Mouse (Mus musculus) right cerebral cortex, postnatal 10 days (tissue): ENCODE results near the gene Hcst.

Experiments used
- DNase-seq, 2 experiments: peaks; one replicate each; pipeline ENCODE4 v3.0.0; 2021; ENCODE audit warnings: low spot score in 2 of 2

Gene Hcst

GRCm38 (mm10) chr7:30434238-30434637 lies 14.6 kb upstream of the Hcst start:
- DNase-seq, result no peak

GRCm38 (mm10) chr7:30431793-30432192 lies 12.1 kb upstream of the Hcst start:
- DNase-seq, result peak; percentile 91 to 92

GRCm38 (mm10) chr7:30430191-30430590 lies 10.5 kb upstream of the Hcst start:
- no peak for DNase-seq

- no peak for DNase-seq
Observed at GRCm38 (mm10) chr7:30429327-30429726, 9.7 kb upstream of the Hcst start.

- DNase-seq, result peak; percentile 57 to 63
Observed at GRCm38 (mm10) chr7:30423071-30423641, 3.5 kb upstream of the Hcst start.

GRCm38 (mm10) chr7:30422560-30422959 lies 2.9 kb upstream of the Hcst start:
- DNase-seq, result no peak

GRCm38 (mm10) chr7:30421890-30422435 lies 2.3 kb upstream of the Hcst start:
- DNase-seq, result peak; percentile 96 to 97

GRCm38 (mm10) chr7:30421175-30421889 lies 1.7 kb upstream of the Hcst start, which contains the start of gene Nfkbid:
Gene Nfkbid (plus strand): TSS chr7:30421732.
- DNase-seq, result peak; percentile 64 to 73

GRCm38 (mm10) chr7:30420673-30421072 lies 1.0 kb upstream of the Hcst start:
- DNase-seq, result no peak

GRCm38 (mm10) chr7:30417856-30418255 lies 1.8 kb downstream of the Hcst start:
- no peak for DNase-seq

- DNase-seq, result no peak
Observed at GRCm38 (mm10) chr7:30413596-30413995, 6.1 kb downstream of the Hcst start, which contains the start of gene Tyrobp. Gene Tyrobp (plus strand): TSS chr7:30413760.

GRCm38 (mm10) chr7:30412735-30413147 lies 6.9 kb downstream of the Hcst start:
- DNase-seq, result no peak

GRCm38 (mm10) chr7:30411023-30411422 lies 8.6 kb downstream of the Hcst start:
- DNase-seq, result no peak

GRCm38 (mm10) chr7:30409789-30410188 lies 9.9 kb downstream of the Hcst start:
- no peak for DNase-seq

- DNase-seq, result no peak
Observed at GRCm38 (mm10) chr7:30408639-30409038, 11.0 kb downstream of the Hcst start.

GRCm38 (mm10) chr7:30402343-30402742 lies 17.3 kb downstream of the Hcst start:
- DNase-seq, result no peak

- no peak for DNase-seq
Observed at GRCm38 (mm10) chr7:30399671-30400070, 20.0 kb downstream of the Hcst start.

- DNase-seq, result no peak
Observed at GRCm38 (mm10) chr7:30394871-30395270, 24.8 kb downstream of the Hcst start.

- peak; percentile 47 to 51 for DNase-seq
Observed at GRCm38 (mm10) chr7:30394379-30394778, 25.3 kb downstream of the Hcst start.

- DNase-seq, result no peak
Observed at GRCm38 (mm10) chr7:30393631-30394030, 26.0 kb downstream of the Hcst start.

- DNase-seq, result no peak
Observed at GRCm38 (mm10) chr7:30392746-30393520, 26.7 kb downstream of the Hcst start.

GRCm38 (mm10) chr7:30384106-30384505 lies 35.5 kb downstream of the Hcst start:
- no peak for DNase-seq
